Mouse (Mus musculus): ENCODE data around the gene Mctp2. TPM values are rescaled to one million over a fixed set of nuclear protein-coding genes. Genes with fewer than 3 reads are reported as not detected.
"Not testable (repeated sequence)": the region's sequence is repeated elsewhere in the genome, so short reads cannot be mapped to it uniquely, and the experiment has no call there.

Gene Mctp2
- polyA plus RNA-seq, 1 experiment, result not detected

- Histone ChIP-seq H3K4me3 (ENCODE audit: insufficient read depth, low read depth, low read length) (no peak overlapping the region), H3K27ac (replicated peaks; ENCODE audit: low read depth, low read length) (no peak overlapping the region), H3K4me1 (ENCODE audit: control insufficient read depth, insufficient read depth, insufficient read length, low read length) (no peaks in the 10 kb centered on the region)
These were observed 10.2 kb downstream of the Mctp2 start for GRCm38 (mm10) chr7:72296171-72296570.

GRCm38 (mm10) chr7:72294886-72295285 lies 11.5 kb downstream of the Mctp2 start:
- Histone ChIP-seq H3K27ac (replicated peaks; ENCODE audit: low read depth, low read length) (no peak overlapping the region), H3K4me1 (ENCODE audit: control insufficient read depth, insufficient read depth, insufficient read length, low read length) (no peaks in the 10 kb centered on the region), H3K4me3 (ENCODE audit: insufficient read depth, low read depth, low read length) (no peak overlapping the region)

- H3K4me3 ChIP-seq (ENCODE audit: insufficient read depth, low read depth, low read length), result no peak overlapping the region
- no peaks in the 10 kb centered on the region for H3K4me1 ChIP-seq (ENCODE audit: control insufficient read depth, insufficient read depth, insufficient read length, low read length)
- H3K27ac ChIP-seq (replicated peaks; ENCODE audit: low read depth, low read length), result no peak overlapping the region
These were observed 12.4 kb downstream of the Mctp2 start for GRCm38 (mm10) chr7:72293784-72294538.

GRCm38 (mm10) chr7:72292232-72292913 lies 14.0 kb downstream of the Mctp2 start:
- Histone ChIP-seq H3K27ac (replicated peaks; ENCODE audit: low read depth, low read length) (no peak overlapping the region), H3K4me3 (ENCODE audit: insufficient read depth, low read depth, low read length) (no peak overlapping the region), H3K4me1 (ENCODE audit: control insufficient read depth, insufficient read depth, insufficient read length, low read length) (no peaks in the 10 kb centered on the region)

- Histone ChIP-seq H3K27ac (replicated peaks; ENCODE audit: low read depth, low read length) (no peak overlapping the region), H3K4me3 (ENCODE audit: insufficient read depth, low read depth, low read length) (no peak overlapping the region), H3K4me1 (ENCODE audit: control insufficient read depth, insufficient read depth, insufficient read length, low read length) (no peaks in the 10 kb centered on the region)
These were observed 25.7 kb downstream of the Mctp2 start for GRCm38 (mm10) chr7:72280721-72281120.

- no peak overlapping the region for H3K27ac ChIP-seq (replicated peaks; ENCODE audit: low read depth, low read length)
- H3K4me3 ChIP-seq (ENCODE audit: insufficient read depth, low read depth, low read length), result no peak overlapping the region
- no peaks in the 10 kb centered on the region for H3K4me1 ChIP-seq (ENCODE audit: control insufficient read depth, insufficient read depth, insufficient read length, low read length)
These were observed 28.0 kb downstream of the Mctp2 start for GRCm38 (mm10) chr7:72278412-72278811.

GRCm38 (mm10) chr7:72275513-72275912 lies 30.9 kb downstream of the Mctp2 start:
- Histone ChIP-seq H3K4me3 (ENCODE audit: insufficient read depth, low read depth, low read length) (no peak overlapping the region), H3K4me1 (ENCODE audit: control insufficient read depth, insufficient read depth, insufficient read length, low read length) (no peaks in the 10 kb centered on the region), H3K27ac (replicated peaks; ENCODE audit: low read depth, low read length) (no peak overlapping the region)

GRCm38 (mm10) chr7:72271546-72271945 lies 34.9 kb downstream of the Mctp2 start:
- no peaks in the 10 kb centered on the region for H3K4me1 ChIP-seq (ENCODE audit: control insufficient read depth, insufficient read depth, insufficient read length, low read length)
- H3K4me3 ChIP-seq (ENCODE audit: insufficient read depth, low read depth, low read length), result no peak overlapping the region
- no peak overlapping the region for H3K27ac ChIP-seq (replicated peaks; ENCODE audit: low read depth, low read length)

GRCm38 (mm10) chr7:72269994-72270393 lies 36.4 kb downstream of the Mctp2 start:
- H3K27ac ChIP-seq (replicated peaks; ENCODE audit: low read depth, low read length), result no peak overlapping the region
- no peaks in the 10 kb centered on the region for H3K4me1 ChIP-seq (ENCODE audit: control insufficient read depth, insufficient read depth, insufficient read length, low read length)
- H3K4me3 ChIP-seq (ENCODE audit: insufficient read depth, low read depth, low read length), result no peak overlapping the region

GRCm38 (mm10) chr7:72260766-72261655 lies 45.4 kb downstream of the Mctp2 start:
- Histone ChIP-seq H3K27ac (replicated peaks; ENCODE audit: low read depth, low read length) (no peak overlapping the region), H3K4me3 (ENCODE audit: insufficient read depth, low read depth, low read length) (no peak overlapping the region), H3K4me1 (ENCODE audit: control insufficient read depth, insufficient read depth, insufficient read length, low read length) (no peaks in the 10 kb centered on the region)

GRCm38 (mm10) chr7:72259045-72259444 lies 47.4 kb downstream of the Mctp2 start:
- Histone ChIP-seq H3K4me1 (ENCODE audit: control insufficient read depth, insufficient read depth, insufficient read length, low read length) (no peaks in the 10 kb centered on the region), H3K27ac (replicated peaks; ENCODE audit: low read depth, low read length) (no peak overlapping the region), H3K4me3 (ENCODE audit: insufficient read depth, low read depth, low read length) (no peak overlapping the region)

- H3K4me3 ChIP-seq (ENCODE audit: insufficient read depth, low read depth, low read length); H3K4me1 ChIP-seq (ENCODE audit: control insufficient read depth, insufficient read depth, insufficient read length, low read length); H3K27ac ChIP-seq (replicated peaks; ENCODE audit: low read depth, low read length): not testable (repeated sequence)
These were observed 56.1 kb downstream of the Mctp2 start for GRCm38 (mm10) chr7:72250326-72250725.

- no peaks in the 10 kb centered on the region for H3K4me1 ChIP-seq (ENCODE audit: control insufficient read depth, insufficient read depth, insufficient read length, low read length)
- H3K27ac ChIP-seq (replicated peaks; ENCODE audit: low read depth, low read length), result no peak overlapping the region
- H3K4me3 ChIP-seq (ENCODE audit: insufficient read depth, low read depth, low read length), result no peak overlapping the region
These were observed 65.1 kb downstream of the Mctp2 start for GRCm38 (mm10) chr7:72241269-72241668.

GRCm38 (mm10) chr7:72239782-72240493 lies 66.5 kb downstream of the Mctp2 start:
- Histone ChIP-seq H3K27ac (replicated peaks; ENCODE audit: low read depth, low read length) (no peak overlapping the region), H3K4me3 (ENCODE audit: insufficient read depth, low read depth, low read length) (no peak overlapping the region), H3K4me1 (ENCODE audit: control insufficient read depth, insufficient read depth, insufficient read length, low read length) (no peaks in the 10 kb centered on the region)

GRCm38 (mm10) chr7:72238575-72238974 lies 67.8 kb downstream of the Mctp2 start:
- Histone ChIP-seq H3K4me1 (ENCODE audit: control insufficient read depth, insufficient read depth, insufficient read length, low read length) (no peaks in the 10 kb centered on the region), H3K4me3 (ENCODE audit: insufficient read depth, low read depth, low read length) (no peak overlapping the region)

More at GRCm38 (mm10) chr7:72238575-72238974, 67.8 kb downstream of the Mctp2 start:
- no peak overlapping the region for H3K27ac ChIP-seq (replicated peaks; ENCODE audit: low read depth, low read length)
